Mouse (Mus musculus) spleen, adult 12 weeks (tissue): ENCODE data around the gene Sesn1.
A peak's percentile ranks its signal among the peaks of the same experiment; 100 is the strongest.
"Not testable (repeated sequence)": the region's sequence is repeated elsewhere in the genome, so short reads cannot be mapped to it uniquely, and the experiment has no call there.

Experiments
- DNase-seq: peaks from one replicate; pipeline ENCODE4 v3.0.0; 2022; ENCODE audit warnings: low spot score

Sesn1 gene

DNA sequence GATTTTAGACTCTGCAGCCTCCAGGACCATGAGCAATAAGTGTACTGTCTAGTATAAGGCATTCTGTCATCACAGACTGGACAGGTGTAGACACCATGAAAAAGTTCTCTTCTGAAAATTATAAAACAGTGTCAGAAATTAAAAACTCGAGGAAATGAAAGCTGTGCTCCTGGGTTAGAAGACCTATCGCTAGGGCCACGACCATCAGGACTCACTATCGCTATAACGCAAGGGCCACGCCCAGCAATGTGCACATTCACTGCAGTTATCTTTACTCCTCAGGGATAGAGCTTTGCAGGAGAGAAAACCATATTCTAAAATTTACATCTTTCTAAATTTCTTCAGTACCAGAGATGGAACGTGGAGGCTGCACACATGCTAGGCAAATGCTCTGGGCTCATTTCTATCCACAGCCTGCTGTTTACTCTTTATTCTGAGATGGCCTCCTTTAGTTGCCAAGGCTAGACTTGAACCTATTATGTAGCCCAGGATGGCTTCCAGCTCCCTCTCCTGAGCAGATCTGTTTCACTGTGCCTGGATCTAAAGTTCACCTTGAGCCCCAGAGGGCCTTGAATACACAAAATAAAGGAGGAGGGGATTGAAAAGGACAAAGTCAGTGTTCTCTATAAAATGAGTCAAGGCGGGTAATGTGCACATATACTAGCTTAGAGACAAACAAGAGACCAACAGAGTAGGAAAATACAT, 102.7 kb downstream of the Sesn1 start:
- DNase-seq = peak; percentile 68

DNA sequence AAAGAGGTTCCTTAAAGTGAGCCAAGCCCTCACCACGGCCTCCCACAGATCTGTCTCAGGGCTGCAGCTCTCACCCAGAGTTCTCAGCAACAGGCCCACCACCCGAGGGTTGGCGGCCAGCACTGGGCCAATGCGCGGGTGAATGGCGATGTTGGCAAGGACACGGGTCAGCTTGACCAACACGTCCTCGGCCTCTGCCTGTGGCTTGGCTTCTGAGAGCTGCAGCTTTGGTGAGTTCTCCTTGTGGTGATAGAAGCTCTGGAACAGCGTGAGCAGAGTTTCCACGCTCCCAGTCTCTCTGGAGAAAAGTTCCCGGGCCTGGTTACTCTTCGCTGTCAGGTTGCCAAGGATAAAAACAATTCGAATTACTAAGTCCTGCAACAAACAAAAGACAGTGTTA, 117.0 kb downstream of the Sesn1 start:
- DNase-seq = no peak

DNA sequence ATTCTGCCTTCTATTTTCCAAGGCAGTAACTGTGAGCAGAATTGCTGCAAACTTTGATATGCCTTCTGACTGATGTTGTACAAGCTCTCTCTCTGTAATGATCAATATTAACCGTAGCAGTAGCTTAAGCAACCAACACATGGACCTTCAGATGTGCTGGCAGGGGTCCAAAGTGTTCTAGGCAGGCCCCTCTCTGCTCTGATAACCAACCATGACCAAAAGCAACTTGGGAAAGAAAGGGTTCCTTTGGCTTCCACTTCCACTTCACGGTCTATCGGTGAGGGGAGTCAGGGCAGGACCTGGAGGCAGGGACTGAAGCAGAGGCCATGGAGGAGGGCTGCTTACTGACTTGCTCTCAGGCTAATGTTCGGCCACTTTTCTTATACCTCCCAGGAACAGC, 121.2 kb downstream of the Sesn1 start:
- no peak for DNase-seq

DNA sequence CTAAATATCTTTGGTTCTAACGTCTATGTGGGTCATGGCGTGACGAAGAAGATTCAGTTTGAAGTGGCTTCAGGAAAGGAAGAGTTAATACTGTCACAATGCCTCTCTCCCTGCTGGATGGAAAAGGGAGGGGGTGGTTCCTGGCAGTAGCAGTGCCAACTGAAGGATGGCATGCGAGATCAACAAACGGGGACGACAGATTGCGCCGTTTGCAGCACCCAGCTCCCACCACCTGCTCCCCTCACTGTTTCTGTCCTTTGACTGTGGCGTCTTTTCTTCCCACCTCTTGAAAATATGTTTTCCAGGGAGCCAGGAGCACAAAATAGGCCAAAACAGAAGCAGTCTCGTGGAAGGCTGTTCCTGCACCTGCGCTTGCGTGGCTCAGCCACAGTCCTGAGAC, 122.2 kb downstream of the Sesn1 start:
- no peak for DNase-seq

DNA sequence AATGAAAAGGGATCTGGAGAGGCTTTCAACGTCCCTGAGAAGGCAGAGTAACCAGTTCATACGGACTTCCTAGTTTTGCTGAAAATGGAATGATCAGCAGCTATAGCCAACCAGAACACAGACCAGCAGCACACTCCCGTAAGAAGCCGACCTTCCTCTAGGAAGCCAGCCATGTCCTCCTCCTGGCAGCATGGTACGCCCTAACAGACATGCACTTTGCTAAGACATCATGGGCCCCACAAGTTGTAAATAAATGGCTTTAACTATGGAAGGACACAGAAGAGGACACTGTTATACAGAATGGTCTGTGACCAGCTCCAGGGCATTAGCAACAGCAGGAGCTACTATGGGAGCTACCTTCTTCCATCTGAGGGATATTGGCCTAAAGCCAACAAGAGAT, 123.2 kb downstream of the Sesn1 start:
- no peak for DNase-seq

DNA sequence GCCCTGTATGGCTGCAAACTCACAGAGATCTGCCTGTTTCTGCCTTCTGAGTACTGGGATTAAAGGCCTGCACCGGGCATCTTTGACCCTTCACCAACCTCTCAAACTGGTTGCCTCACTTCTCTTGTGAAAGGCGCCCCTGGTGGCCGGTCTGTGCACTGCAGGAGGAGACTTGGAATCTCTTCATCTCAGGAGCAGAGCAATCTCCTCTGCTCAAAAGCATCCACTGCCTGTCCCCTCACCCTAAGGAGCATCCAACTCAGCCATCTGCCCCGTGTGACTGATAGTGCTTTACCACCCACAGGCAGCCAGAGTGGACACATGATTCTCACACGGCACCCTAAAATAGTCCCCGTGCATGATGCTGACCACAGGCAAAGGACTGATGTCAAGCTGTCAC, 123.8 kb downstream of the Sesn1 start:
- peak; percentile 72 for DNase-seq

DNA sequence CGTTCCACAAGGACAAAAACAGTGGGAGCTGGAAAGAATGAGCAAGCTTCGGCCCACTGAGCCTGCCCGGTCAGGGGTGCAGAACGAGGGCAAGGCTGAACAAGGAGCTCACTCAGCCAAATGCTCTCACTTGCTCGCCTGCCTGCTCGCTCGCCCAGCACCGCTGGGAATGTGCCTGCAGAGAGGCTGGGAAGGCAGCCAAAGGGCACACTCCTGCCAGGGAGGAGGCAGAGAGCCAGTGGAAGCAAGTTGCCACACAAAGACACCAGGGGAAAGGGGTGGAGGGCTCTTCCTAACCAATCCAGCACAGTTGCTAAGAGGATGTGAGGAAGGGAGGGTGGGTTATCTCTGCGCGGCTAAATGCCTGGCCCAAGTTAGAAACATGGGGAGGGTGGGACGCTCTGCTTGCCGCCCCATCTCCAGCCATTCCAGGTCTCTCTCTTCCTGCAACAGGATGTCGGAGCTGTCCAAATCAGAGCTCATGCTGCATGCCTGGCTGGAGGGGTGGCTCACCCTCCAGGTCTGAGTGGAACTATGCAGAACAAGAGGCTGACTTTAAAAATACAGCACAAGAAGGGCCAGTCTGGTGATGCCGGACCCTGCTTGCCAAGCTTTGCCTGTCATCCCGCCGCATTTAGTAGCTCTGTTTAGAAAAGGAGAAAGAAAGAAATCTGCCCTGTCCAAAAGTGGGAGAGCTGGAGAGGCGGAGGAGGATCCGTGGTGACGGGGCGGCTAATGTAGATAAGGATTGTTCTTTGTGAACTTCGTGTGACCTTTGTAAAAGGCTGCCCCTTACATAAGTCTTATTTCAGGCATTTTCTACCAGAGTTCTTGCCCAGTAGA, 125.1 kb downstream of the Sesn1 start:
- no peak for DNase-seq

DNA sequence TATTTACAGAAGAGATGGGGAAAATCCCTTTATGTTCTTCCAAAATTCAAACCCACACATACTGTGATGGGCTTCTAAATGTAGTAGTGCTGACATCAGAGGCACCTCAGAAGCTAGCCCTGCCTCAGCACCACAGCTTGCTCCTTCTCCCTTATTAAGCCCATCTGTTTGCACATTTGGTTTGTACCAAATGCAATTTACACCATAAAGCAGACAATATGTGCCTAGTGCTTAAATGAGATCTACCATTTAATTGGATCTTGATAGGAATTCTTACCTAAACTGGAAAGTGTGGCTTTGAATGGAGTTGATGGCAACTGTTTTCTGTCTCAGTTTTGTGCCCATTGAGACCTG, 125.7 kb downstream of the Sesn1 start:
- DNase-seq = no peak

DNA sequence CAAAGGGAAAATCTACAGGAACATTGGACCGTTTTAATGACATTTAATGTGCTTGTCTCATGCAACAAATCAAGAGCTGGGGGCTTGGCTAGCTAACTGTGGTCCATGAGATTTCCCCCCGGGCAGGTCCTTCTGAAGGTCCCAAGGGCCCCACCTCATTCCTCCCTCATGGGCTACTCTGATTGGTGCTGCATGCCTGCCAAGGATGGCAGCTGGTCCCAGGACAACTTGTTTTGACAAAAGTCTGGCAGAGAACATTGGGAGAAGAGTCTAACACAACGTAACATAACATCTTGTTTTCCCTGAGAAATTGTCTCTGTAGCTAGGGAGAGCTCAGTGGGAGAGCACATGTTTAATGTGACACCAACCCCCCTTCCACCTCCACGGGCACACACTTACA, 126.4 kb downstream of the Sesn1 start:
- no peak for DNase-seq

DNA sequence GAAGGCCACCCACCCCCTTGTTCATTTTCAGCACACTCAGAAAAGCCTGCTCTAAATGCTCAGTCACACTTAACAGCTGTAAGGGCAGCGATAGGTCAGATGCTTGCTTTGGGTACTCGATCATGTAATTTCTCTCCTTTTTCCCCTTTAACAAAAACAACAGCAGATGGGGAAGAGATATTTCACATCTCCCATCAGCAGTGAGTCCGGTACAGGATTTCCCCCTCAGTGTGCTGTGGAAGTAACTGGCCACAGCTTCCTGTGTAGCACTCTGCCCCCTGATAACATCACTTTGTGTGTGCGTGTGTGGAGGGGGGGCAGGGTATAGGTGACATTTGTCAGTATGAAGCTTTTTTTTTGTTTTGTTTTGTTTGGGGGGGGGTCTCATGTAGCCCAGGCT, 127.4 kb downstream of the Sesn1 start:
- DNase-seq = no peak

DNA sequence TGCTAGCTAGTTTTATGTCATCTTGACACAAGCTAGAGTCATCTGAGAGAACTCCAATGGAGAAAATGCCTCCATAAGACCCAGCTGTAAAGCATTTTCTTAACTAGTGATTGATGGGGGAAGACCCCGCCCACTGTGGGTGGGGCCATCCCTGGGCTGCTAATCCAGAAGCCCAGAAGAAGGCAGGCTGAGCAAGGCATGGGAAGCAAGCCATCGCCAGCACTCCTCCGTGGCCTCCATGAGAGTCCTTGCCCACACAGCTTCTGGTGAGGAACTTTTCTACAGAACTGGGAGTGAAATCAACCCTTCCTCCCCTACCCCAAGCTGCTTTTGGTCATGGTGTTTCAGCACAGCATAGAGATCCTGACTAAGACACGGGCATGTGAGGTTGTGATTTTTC, 129.4 kb downstream of the Sesn1 start:
- no peak for DNase-seq

DNA sequence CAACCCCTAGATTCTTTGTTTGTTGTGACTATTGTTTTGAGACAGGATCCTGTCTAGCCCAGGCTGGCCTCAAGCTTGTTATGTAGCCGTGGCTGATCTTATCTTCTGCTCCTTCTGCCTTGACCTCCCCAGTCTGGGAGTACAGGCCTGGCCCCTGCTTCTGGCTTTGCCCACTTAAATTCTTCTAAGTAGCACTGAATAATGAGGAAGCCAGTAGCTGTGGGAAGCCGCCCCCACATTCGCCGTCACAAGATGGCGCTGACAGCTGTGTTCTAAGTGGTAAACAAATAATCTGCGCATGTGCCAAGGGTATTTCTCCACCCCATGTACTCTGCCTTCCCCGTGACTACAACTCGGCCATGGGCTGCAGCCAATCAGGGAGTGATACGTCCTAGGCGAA, 142.6 kb downstream of the Sesn1 start:
- DNase-seq = not testable (repeated sequence)

DNA sequence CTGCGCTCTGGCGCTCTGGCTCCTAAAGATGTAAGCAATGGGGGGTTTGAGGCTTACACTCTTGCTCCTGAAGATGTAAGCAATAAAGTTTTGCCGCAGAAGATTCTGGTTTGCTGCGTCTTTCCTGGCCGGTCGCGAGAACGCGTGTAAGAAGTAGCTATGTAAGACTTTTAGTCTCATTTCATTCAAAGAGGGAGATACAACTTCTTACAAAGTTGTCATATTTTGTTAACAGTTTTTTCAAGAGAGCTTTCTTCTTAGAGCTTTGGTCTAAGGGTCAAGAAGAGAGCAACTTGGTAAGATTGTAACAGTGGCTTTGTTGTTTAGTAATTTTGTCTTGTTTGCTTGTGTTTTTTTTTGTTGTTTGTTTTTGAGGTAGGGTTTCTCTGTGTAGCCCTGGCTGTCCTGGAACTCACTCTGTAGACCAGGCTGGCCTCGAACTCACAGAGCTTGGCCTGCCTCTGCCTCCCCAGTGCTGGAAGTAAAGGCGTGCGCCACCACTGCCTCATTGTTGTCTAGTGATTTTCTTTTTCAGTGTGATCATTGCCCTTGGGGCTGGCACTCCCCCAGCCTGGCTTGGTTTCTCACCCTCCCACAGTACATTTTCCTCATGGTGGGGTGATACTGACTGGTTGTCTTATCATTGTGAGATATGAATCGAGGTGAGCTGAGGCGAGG, 143.3 kb downstream of the Sesn1 start:
- DNase-seq = no peak

DNA sequence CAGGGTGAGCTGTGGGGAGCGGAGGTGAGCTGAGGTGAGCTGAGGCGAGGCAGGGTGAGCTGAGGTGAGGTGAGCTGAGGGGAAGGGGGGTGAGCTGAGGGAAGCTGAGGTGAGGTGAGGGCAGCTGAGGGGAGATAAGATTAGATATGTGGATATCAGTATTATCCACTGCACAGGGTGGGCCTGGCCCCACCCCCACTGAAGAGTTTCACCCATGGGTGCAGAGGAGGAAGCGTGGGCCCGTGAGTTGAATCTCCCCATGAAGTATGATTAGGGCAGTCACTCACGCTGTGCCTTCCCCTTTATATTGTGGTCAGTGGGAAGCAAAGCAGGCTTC, 143.8 kb downstream of the Sesn1 start:
- no peak for DNase-seq

DNA sequence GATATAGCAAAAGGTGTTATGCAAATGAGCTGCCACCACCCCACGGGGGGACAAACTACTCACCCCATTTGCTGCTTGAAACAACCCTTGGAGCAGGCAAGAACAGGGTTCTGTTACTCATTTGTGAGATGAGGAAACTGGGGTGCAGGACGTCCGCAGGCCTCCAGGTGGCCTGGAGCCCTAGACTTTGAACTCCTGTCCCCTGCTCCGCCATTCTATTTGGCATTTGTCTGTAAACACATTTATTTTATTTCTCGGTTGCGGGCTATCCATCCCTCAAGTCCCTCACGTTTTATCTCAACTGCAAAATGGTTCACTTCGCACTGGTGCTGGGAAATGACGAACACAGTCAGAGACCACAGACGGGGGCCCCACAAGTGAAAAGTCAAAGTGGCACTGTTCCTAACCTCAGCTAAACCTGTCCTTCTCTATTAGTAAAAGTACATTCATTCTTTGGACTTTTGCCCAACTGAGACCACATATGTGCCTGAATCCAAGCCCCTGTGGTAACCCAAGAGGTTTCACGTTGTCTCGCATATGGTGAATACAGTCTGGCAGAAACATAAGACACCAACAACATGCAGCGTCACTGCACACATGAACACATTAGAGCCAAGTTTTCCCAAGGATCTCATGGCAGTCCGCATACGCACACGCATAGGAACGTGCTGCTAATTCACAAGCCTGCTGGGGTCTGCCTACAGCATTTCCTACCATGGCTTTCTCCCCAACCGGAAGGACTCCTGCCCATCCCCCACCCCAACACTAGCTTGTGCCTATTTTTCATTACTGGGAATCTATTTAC, 147.9 kb downstream of the Sesn1 start:
- no peak for DNase-seq
